Mouse (Mus musculus) brain, adult 2 months (tissue): Measurements from ENCODE around the gene Gm11084.
"Not testable (repeated sequence)": the region's sequence is repeated elsewhere in the genome, so short reads cannot be mapped to it uniquely, and the experiment has no call there.

Experiments
- DNase-seq: peaks from one replicate; pipeline ENCODE4 v3.0.0; 2011; ENCODE audit warnings: low read depth, low spot score

Gene Gm11084

GRCm38 (mm10) chr2:72995346-72996097 lies 9.0 kb upstream of the Gm11084 start:
- peak; percentile 94 for DNase-seq

GRCm38 (mm10) chr2:72994165-72994564 lies 7.6 kb upstream of the Gm11084 start:
- no peak for DNase-seq

GRCm38 (mm10) chr2:72992497-72992896 lies 6.0 kb upstream of the Gm11084 start:
- no peak for DNase-seq

- not testable (repeated sequence) for DNase-seq
These were observed 2.4 kb upstream of the Gm11084 start for GRCm38 (mm10) chr2:72988945-72989344.

GRCm38 (mm10) chr2:72985516-72985915 lies 1.0 kb downstream of the Gm11084 start:
- no peak for DNase-seq

GRCm38 (mm10) chr2:72984806-72985205 lies 1.7 kb downstream of the Gm11084 start:
- DNase-seq = no peak

GRCm38 (mm10) chr2:72983211-72983610 lies 3.3 kb downstream of the Gm11084 start:
- no peak for DNase-seq

GRCm38 (mm10) chr2:72982110-72982785 lies 4.3 kb downstream of the Gm11084 start:
- DNase-seq = no peak

- no peak for DNase-seq
These were observed 4.9 kb downstream of the Gm11084 start for GRCm38 (mm10) chr2:72981441-72982109.

GRCm38 (mm10) chr2:72981075-72981420 lies 5.5 kb downstream of the Gm11084 start:
- no peak for DNase-seq

- peak; percentile 99 for DNase-seq
These were observed 6.0 kb downstream of the Gm11084 start, which contains the start of gene Sp3 for GRCm38 (mm10) chr2:72980337-72981074. Gene Sp3 (minus strand): TSS chr2:72980446.

GRCm38 (mm10) chr2:72979659-72980071 lies 6.9 kb downstream of the Gm11084 start:
- peak; percentile 94 for DNase-seq

GRCm38 (mm10) chr2:72978901-72979658 lies 7.4 kb downstream of the Gm11084 start:
- DNase-seq = peak; percentile 94

- DNase-seq = peak; percentile 71
These were observed 8.0 kb downstream of the Gm11084 start for GRCm38 (mm10) chr2:72978473-72978872.

GRCm38 (mm10) chr2:72977272-72977671 lies 9.2 kb downstream of the Gm11084 start:
- no peak for DNase-seq

- DNase-seq = no peak
These were observed 10.5 kb downstream of the Gm11084 start for GRCm38 (mm10) chr2:72976036-72976435.

GRCm38 (mm10) chr2:72970831-72971230 lies 15.7 kb downstream of the Gm11084 start:
- DNase-seq = no peak

GRCm38 (mm10) chr2:72970302-72970701 lies 16.2 kb downstream of the Gm11084 start:
- no peak for DNase-seq

- DNase-seq = no peak
These were observed 18.0 kb downstream of the Gm11084 start for GRCm38 (mm10) chr2:72968536-72968935.

- DNase-seq = no peak
These were observed 21.1 kb downstream of the Gm11084 start for GRCm38 (mm10) chr2:72965450-72965849.

- no peak for DNase-seq
These were observed 30.1 kb downstream of the Gm11084 start for GRCm38 (mm10) chr2:72956415-72956814.
